Mouse (Mus musculus) testis, adult 2 months (tissue): Measurements from ENCODE around the gene Gm20479.

ENCODE experiments used
- CTCF ChIP-seq: fragments of 200-500 bp; IDR thresholded peaks from 2 replicates; pipeline ENCODE4 v1.5.1; 2012; ENCODE audit warnings: low read depth, mild to moderate bottlenecking, inconsistent platforms, low read length, moderate library complexity; ENCODE audit not compliant: control insufficient read depth, insufficient read depth, insufficient replicate concordance
- POLR2A ChIP-seq: fragments of 200-500 bp; IDR thresholded peaks from 2 replicates; pipeline ENCODE4 v1.6.1; 2012; ENCODE audit warnings: low read depth, mild to moderate bottlenecking, inconsistent platforms, low read length, moderate library complexity; ENCODE audit not compliant: control insufficient read depth

DNA sequence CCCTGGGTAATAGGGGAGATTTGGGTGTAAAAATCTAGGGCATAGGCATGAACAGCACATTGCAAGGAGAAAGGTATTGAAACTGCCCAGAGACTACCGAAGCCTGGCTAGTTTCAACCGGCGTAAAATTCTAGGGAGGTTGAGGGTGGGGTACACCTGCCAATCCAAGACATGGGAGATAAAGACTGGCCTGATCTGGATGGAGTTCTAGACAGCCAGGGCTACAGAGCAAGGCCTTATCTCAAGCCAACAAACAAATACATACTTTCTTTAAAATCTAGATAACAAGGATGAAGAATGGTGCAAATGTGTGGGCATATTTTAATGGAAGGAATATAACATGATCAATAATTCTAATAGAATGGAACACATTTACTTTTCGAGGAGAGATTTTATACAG, 2.4 kb downstream of the Gm20479 start:
- no peak for TF ChIP-seq CTCF
- TF ChIP-seq POLR2A, result no peak
